Mouse (Mus musculus): ENCODE data around the gene Phf23. TPM values are rescaled to one million over a fixed set of nuclear protein-coding genes. Genes with fewer than 3 reads are reported as not detected.

The Phf23 gene
- polyA plus RNA-seq, 1 experiment from 2014 or later: 48.5 TPM

- no peak for ATAC-seq (ENCODE audit: low FRiP score, low TSS enrichment)
- Histone ChIP-seq H3K4me2 (replicated peaks; ENCODE audit: low read depth, low read length) (no peak overlapping the region), H3K4me3 (ENCODE audit: low read length) (no peak overlapping the region), H3K27ac (ENCODE audit: low read depth, low read length) (no peak overlapping the region), H3K9ac (ENCODE audit: low read depth, low read length) (no peak overlapping the region), H3K4me1 (ENCODE audit: control insufficient read depth, insufficient read depth, low read length) (no peaks in the 10 kb centered on the region), H3K36me3 (ENCODE audit: control insufficient read depth, insufficient read depth, low read length) (peaks cover 8% of the 10 kb centered on the region; the same call in 1 of the 2 replicates), H3K27me3 (ENCODE audit: control insufficient read depth, insufficient read depth, low read length) (no peaks in the 10 kb centered on the region), H3K9me3 (ENCODE audit: control insufficient read depth, low read length) (no peaks in the 10 kb centered on the region)
- WGBS: 78% methylated on average over 6 of the region's 6 CpGs
These were observed 53.8 kb downstream of the Phf23 start for GRCm38 (mm10) chr11:70049366-70049765.

MicroRNA genes within 50 kb of the gene (microRNA counts, 519-probe panel; counts per million panel counts)
- not detected for microRNA mmu-miR-324-3p
- 3,665 counts per million, percentile 19 among the panel's probes with 10 or more counts for microRNA mmu-miR-324-5p

Small RNA genes within 50 kb of the gene (microRNA-seq; reads per million reads assigned to microRNA genes)
- gene Gm44349 (not detected), gene Mir324 (3,124 reads per million, percentile 88 among the genes with 10 or more reads in this experiment)

Other genes starting within 250 kb of the Phf23 start
- 30.2 and 58.4 TPM in 2 replicates for gene Polr2a, start 237.1 kb upstream of the Phf23 start, polyA plus RNA-seq (2014; fragmentation: Nextera tagmentation; extraction: Ambion mirVana)
- 0.23 and 0.36 TPM in 2 replicates for gene Slc35g3, start 233.8 kb upstream of the Phf23 start, polyA plus RNA-seq (2014; fragmentation: Nextera tagmentation; extraction: Ambion mirVana)
- 2.0 and 2.2 TPM in 2 replicates for gene Zbtb4, start 229.9 kb upstream of the Phf23 start, polyA plus RNA-seq (2014; fragmentation: Nextera tagmentation; extraction: Ambion mirVana)
- 4.6 and 6.5 TPM in 2 replicates for gene Chrnb1, start 199.8 kb upstream of the Phf23 start, polyA plus RNA-seq (2014; fragmentation: Nextera tagmentation; extraction: Ambion mirVana)
- gene Fgf11, start 193.9 kb upstream of the Phf23 start, polyA plus RNA-seq (2014; fragmentation: Nextera tagmentation; extraction: Ambion mirVana): 1.7 and 1.9 TPM in 2 replicates
- 6.4 and 7.7 TPM in 2 replicates for gene Tmem102, start 190.2 kb upstream of the Phf23 start, polyA plus RNA-seq (2014; fragmentation: Nextera tagmentation; extraction: Ambion mirVana)
- not detected in 2 replicates for gene Gm39566, start 180.5 kb upstream of the Phf23 start, polyA plus RNA-seq (2014; fragmentation: Nextera tagmentation; extraction: Ambion mirVana)
- gene Spem2, start 177.3 kb upstream of the Phf23 start, polyA plus RNA-seq (2014; fragmentation: Nextera tagmentation; extraction: Ambion mirVana): not detected in 2 replicates
- 0.27 TPM in 1 of 2 replicates, not detected in the other for gene Spem1, start 173.6 kb upstream of the Phf23 start, polyA plus RNA-seq (2014; fragmentation: Nextera tagmentation; extraction: Ambion mirVana)
- 7.8 and 8.5 TPM in 2 replicates for gene Nlgn2, start 158.0 kb upstream of the Phf23 start, polyA plus RNA-seq (2014; fragmentation: Nextera tagmentation; extraction: Ambion mirVana)
- 354 and 512 TPM in 2 replicates for gene Tmem256, start 157.3 kb upstream of the Phf23 start, polyA plus RNA-seq (2014; fragmentation: Nextera tagmentation; extraction: Ambion mirVana)
- gene Plscr3, start 149.4 kb upstream of the Phf23 start, polyA plus RNA-seq (2014; fragmentation: Nextera tagmentation; extraction: Ambion mirVana): 84.3 and 105 TPM in 2 replicates
- 2.3 and 4.9 TPM in 2 replicates for gene Tnk1, start 137.0 kb upstream of the Phf23 start, polyA plus RNA-seq (2014; fragmentation: Nextera tagmentation; extraction: Ambion mirVana)
- gene Tmem95, start 117.8 kb upstream of the Phf23 start, polyA plus RNA-seq (2014; fragmentation: Nextera tagmentation; extraction: Ambion mirVana): not detected in 2 replicates
- 3.8 and 6.4 TPM in 2 replicates for gene Kctd11, start 114.4 kb upstream of the Phf23 start, polyA plus RNA-seq (2014; fragmentation: Nextera tagmentation; extraction: Ambion mirVana)
- 0.20 and 0.28 TPM in 2 replicates for gene Acap1, start 100.2 kb upstream of the Phf23 start, polyA plus RNA-seq (2014; fragmentation: Nextera tagmentation; extraction: Ambion mirVana)
- gene 2810408A11Rik, start 94.8 kb upstream of the Phf23 start, polyA plus RNA-seq (2014; fragmentation: Nextera tagmentation; extraction: Ambion mirVana): 12.4 and 15.1 TPM in 2 replicates
- 13.0 and 16.3 TPM in 2 replicates for gene Neurl4, start 94.7 kb upstream of the Phf23 start, polyA plus RNA-seq (2014; fragmentation: Nextera tagmentation; extraction: Ambion mirVana)
- 73.4 and 82.0 TPM in 2 replicates for gene Gps2, start 81.9 kb upstream of the Phf23 start, polyA plus RNA-seq (2014; fragmentation: Nextera tagmentation; extraction: Ambion mirVana)
- 2,108 and 2,169 TPM in 2 replicates for gene Eif5a, start 73.8 kb upstream of the Phf23 start, polyA plus RNA-seq (2014; fragmentation: Nextera tagmentation; extraction: Ambion mirVana)
- gene Ybx2, start 60.0 kb upstream of the Phf23 start, polyA plus RNA-seq (2014; fragmentation: Nextera tagmentation; extraction: Ambion mirVana): 10.1 and 10.7 TPM in 2 replicates
- gene Slc2a4, start 47.6 kb upstream of the Phf23 start, polyA plus RNA-seq (2014; fragmentation: Nextera tagmentation; extraction: Ambion mirVana): 11.7 and 14.1 TPM in 2 replicates
- 117 and 132 TPM in 2 replicates for gene Cldn7, start 31.0 kb upstream of the Phf23 start, polyA plus RNA-seq (2014; fragmentation: Nextera tagmentation; extraction: Ambion mirVana)
- 34.5 and 50.1 TPM in 2 replicates for gene Ctdnep1, start 14.6 kb upstream of the Phf23 start, polyA plus RNA-seq (2014; fragmentation: Nextera tagmentation; extraction: Ambion mirVana)
- 117 and 141 TPM in 2 replicates for gene Elp5, start 13.3 kb upstream of the Phf23 start, polyA plus RNA-seq (2014; fragmentation: Nextera tagmentation; extraction: Ambion mirVana)
- 426 and 499 TPM in 2 replicates for gene Gabarap, start 4.6 kb upstream of the Phf23 start, polyA plus RNA-seq (2014; fragmentation: Nextera tagmentation; extraction: Ambion mirVana)
- 28.2 and 34.9 TPM in 2 replicates for gene Dvl2, start 4.8 kb downstream of the Phf23 start, polyA plus RNA-seq (2014; fragmentation: Nextera tagmentation; extraction: Ambion mirVana)
- gene Acadvl, start 19.6 kb downstream of the Phf23 start, polyA plus RNA-seq (2014; fragmentation: Nextera tagmentation; extraction: Ambion mirVana): 41.1 and 58.4 TPM in 2 replicates
- 13.2 and 16.4 TPM in 2 replicates for gene Dlg4, start 21.2 kb downstream of the Phf23 start, polyA plus RNA-seq (2014; fragmentation: Nextera tagmentation; extraction: Ambion mirVana)
- gene Asgr1, start 58.3 kb downstream of the Phf23 start, polyA plus RNA-seq (2014; fragmentation: Nextera tagmentation; extraction: Ambion mirVana): 2.0 and 2.4 TPM in 2 replicates
- gene Asgr2, start 96.9 kb downstream of the Phf23 start, polyA plus RNA-seq (2014; fragmentation: Nextera tagmentation; extraction: Ambion mirVana): not detected in 2 replicates
- 0.60 TPM in 1 of 2 replicates, not detected in the other for gene Mgl2, start 134.6 kb downstream of the Phf23 start, polyA plus RNA-seq (2014; fragmentation: Nextera tagmentation; extraction: Ambion mirVana)
- 0.57 and 0.74 TPM in 2 replicates for gene Clec10a, start 160.4 kb downstream of the Phf23 start, polyA plus RNA-seq (2014; fragmentation: Nextera tagmentation; extraction: Ambion mirVana)
- gene Slc16a11, start 217.0 kb downstream of the Phf23 start, polyA plus RNA-seq (2014; fragmentation: Nextera tagmentation; extraction: Ambion mirVana): 3.0 and 3.5 TPM in 2 replicates
- 8.4 and 14.2 TPM in 2 replicates for gene Slc16a13, start 225.3 kb downstream of the Phf23 start, polyA plus RNA-seq (2014; fragmentation: Nextera tagmentation; extraction: Ambion mirVana)
- 19.2 and 20.0 TPM in 2 replicates for gene Bcl6b, start 234.0 kb downstream of the Phf23 start, polyA plus RNA-seq (2014; fragmentation: Nextera tagmentation; extraction: Ambion mirVana)
- gene 0610010K14Rik, start 242.1 kb downstream of the Phf23 start, polyA plus RNA-seq (2014; fragmentation: Nextera tagmentation; extraction: Ambion mirVana): 180 and 243 TPM in 2 replicates
- gene Gm21988, start 244.1 kb downstream of the Phf23 start, polyA plus RNA-seq (2014; fragmentation: Nextera tagmentation; extraction: Ambion mirVana): 7.8 and 10.5 TPM in 2 replicates
- 149 and 173 TPM in 2 replicates for gene Rnasek, start 244.1 kb downstream of the Phf23 start, polyA plus RNA-seq (2014; fragmentation: Nextera tagmentation; extraction: Ambion mirVana)

Measured in kidney, embryonic 14.5 days (tissue).